Mouse (Mus musculus) embryonic facial prominence, embryonic 14.5 days (tissue): ENCODE results near the gene Hnrnpm. TPM values are rescaled to one million over a fixed set of nuclear protein-coding genes. Genes with fewer than 3 reads are reported as not detected.

Experiments used
- ATAC-seq: fragments of 200-750 bp; cut with Nextera tagmentation; 2 replicates; pipeline ENCODE4 v1.8.0; 2017; ENCODE audit warnings: low read depth, moderate number of reproducible peaks, moderate TSS enrichment
- DNase-seq: peaks from one replicate; pipeline ENCODE4 v3.0.0-alpha.2; 2015; ENCODE audit warnings: low spot score
- H3K27ac ChIP-seq: fragments of 300-500 bp; sonication (generic); replicated peaks from 2 replicates; pipeline ENCODE4 v1.5.1; 2014; ENCODE audit warnings: low read depth, mild to moderate bottlenecking, low read length, moderate library complexity
- H3K27me3 ChIP-seq: fragments of 300-500 bp; sonication (generic); replicated peaks from 2 replicates; pipeline ENCODE4 v1.6.1; 2014; ENCODE audit warnings: low read length; ENCODE audit not compliant: control insufficient read depth, insufficient read depth
- H3K36me3 ChIP-seq: fragments of 300-500 bp; sonication (generic); 2 replicates; pipeline ENCODE4 v1.6.1; 2014; ENCODE audit warnings: low read length, mixed read lengths; ENCODE audit not compliant: control insufficient read depth, insufficient read depth
- H3K4me1 ChIP-seq: fragments of 300-500 bp; sonication (generic); 2 replicates; pipeline ENCODE4 v1.6.1; 2014; ENCODE audit warnings: antibody characterized with exemption, low read length; ENCODE audit not compliant: control insufficient read depth, insufficient read depth
- H3K4me2 ChIP-seq: fragments of 300-500 bp; sonication (generic); 2 replicates; pipeline ENCODE4 v1.6.1; 2014; ENCODE audit warnings: low read depth, mild to moderate bottlenecking, low read length, moderate library complexity, mixed read lengths
- H3K4me3 ChIP-seq: fragments of 300-500 bp; sonication (generic); 2 replicates; pipeline ENCODE4 v1.5.1; 2014; ENCODE audit warnings: low read depth, mild to moderate bottlenecking, low read length
- H3K9ac ChIP-seq: fragments of 300-500 bp; sonication (generic); 2 replicates; pipeline ENCODE4 v1.6.1; 2014; ENCODE audit warnings: low read depth, mild to moderate bottlenecking, low read length, moderate library complexity, mixed read lengths
- H3K9me3 ChIP-seq: fragments of 300-500 bp; sonication (generic); 2 replicates; pipeline ENCODE4 v1.6.1; 2016; ENCODE audit warnings: low read length; ENCODE audit not compliant: control insufficient read depth
- WGBS: fragments of 180-500 bp; shearing (Covaris S2); extraction: QIAGEN DNeasy Blood & Tissue Kit; methylation state at CpG from one replicate; pipeline ENCODE4 v1.1.7; 2014; 5-methylcytosine and 5-hydroxymethylcytosine counted together
- polyA plus RNA-seq: library from polyadenylated mRNA; unstranded; fragments of >200 nt; fragmentation: Nextera tagmentation; extraction: Ambion mirVana; gene quantifications from 2 replicates; pipeline ENCODE4 v1.2.1, GENCODE M21; 2014

Gene Hnrnpm
- polyA plus RNA-seq, 1 experiment from 2014 or later, result 266 TPM

DNA sequence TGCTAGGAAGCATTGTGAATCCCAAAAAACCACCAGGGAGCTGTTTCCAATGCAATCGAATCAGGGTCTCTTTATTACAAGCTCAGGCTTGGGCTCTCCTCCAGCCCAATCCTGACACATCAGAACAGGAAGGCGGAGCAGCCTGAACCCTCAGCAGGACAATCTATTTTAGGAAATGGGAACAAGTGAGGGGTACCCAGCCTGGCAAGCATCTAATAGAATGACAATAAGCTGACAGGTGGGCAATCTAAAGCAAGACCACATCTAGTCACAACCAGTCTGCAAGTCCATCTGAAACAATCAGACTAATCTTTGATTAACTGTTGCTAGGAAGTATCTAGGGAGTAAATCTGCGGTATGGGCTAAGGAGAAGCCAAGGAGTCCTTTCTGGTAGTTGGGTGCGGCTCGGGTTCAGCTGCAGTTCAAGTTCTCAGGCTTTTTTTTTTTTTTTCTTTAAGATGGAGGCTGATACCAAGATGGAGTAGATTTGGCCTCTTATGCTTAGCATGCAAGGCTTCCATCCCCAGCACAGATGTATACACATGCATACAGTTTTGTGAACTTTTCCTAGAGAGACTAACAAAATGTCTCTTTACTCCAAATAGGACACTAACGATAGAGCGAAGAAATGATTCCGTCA, 86.7 kb downstream of the Hnrnpm start:
- H3K36me3 ChIP-seq, result no peaks in the 10 kb centered on the region
- no peak overlapping the region for H3K9ac ChIP-seq
- no peak for ATAC-seq
- no peak overlapping the region for H3K27ac ChIP-seq
- no peak overlapping the region for H3K4me2 ChIP-seq
- peaks cover 10% of the 10 kb centered on the region for H3K9me3 ChIP-seq
- WGBS, result 85% methylated on average over 8 of the region's 8 CpGs
- H3K4me1 ChIP-seq, result no peaks in the 10 kb centered on the region
- no peak overlapping the region for H3K4me3 ChIP-seq
- no peaks in the 10 kb centered on the region for H3K27me3 ChIP-seq
- no peak for DNase-seq

DNA sequence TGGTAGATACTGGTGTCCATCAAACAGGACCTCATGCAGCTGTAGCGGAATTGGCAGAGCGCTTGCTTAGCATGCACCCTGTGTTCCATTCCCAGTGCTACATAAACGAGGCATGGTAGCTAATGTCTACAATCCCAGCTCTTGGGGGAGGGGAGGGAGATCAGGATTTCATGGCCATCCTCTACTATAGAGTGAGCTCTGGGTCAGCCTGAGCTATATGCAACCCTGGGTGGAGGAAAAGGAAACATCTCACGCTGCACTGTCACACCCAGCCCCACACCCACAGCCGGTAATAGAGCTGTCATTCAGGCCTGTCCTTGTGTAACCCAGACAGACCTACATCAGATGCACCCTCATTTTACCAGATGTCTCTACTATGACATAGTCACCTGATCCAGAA, 88.2 kb downstream of the Hnrnpm start:
- Histone ChIP-seq H3K36me3 (no peaks in the 10 kb centered on the region), H3K4me3 (no peak overlapping the region), H3K4me2 (no peak overlapping the region), H3K4me1 (no peaks in the 10 kb centered on the region), H3K9ac (no peak overlapping the region), H3K27ac (no peak overlapping the region), H3K9me3 (peaks cover 10% of the 10 kb centered on the region), H3K27me3 (no peaks in the 10 kb centered on the region)
- ATAC-seq, result no peak
- WGBS, result 90% methylated on average over 5 of the region's 5 CpGs
- DNase-seq, result no peak

DNA sequence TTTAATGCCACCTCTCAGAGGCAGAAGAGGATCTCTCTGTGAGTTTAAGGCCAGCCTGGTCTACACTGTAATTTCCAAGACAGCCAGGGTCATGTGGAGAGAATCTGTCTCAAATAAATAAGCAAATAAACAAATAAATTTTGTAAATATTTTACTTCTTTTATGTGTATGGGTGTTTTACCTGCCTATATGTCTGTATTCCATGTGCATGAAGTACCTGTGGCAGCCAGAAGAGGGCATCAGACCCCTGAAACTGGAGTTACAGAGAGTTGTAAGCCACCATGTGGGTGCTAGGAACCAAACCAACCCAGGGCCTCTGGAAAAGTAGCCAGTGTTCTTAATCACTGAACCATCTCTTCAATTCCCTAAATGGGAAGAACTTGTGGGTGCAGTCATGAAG, 89.4 kb downstream of the Hnrnpm start:
- ATAC-seq (no peak), DNase-seq (no peak)
- H3K9ac ChIP-seq, result no peak overlapping the region

More for the DNA sequence above, 89.4 kb downstream of the Hnrnpm start:
- Histone ChIP-seq H3K4me2 (no peak overlapping the region), H3K27ac (no peak overlapping the region), H3K36me3 (no peaks in the 10 kb centered on the region), H3K27me3 (no peaks in the 10 kb centered on the region), H3K4me1 (no peaks in the 10 kb centered on the region), H3K4me3 (no peak overlapping the region), H3K9me3 (peaks cover 10% of the 10 kb centered on the region)

Other genes with a start within 250 kb of the Hnrnpm start
- gene Adamts10, start 162.7 kb downstream of the Hnrnpm start, polyA plus RNA-seq, result 64.3 and 77.0 TPM in 2 replicates
- gene Myo1f, start 131.2 kb downstream of the Hnrnpm start, polyA plus RNA-seq, result 4.1 and 5.8 TPM in 2 replicates
- 51.9 and 66.6 TPM in 2 replicates for gene Zfp414, start 57.8 kb downstream of the Hnrnpm start, polyA plus RNA-seq
- 1.1 TPM in 2 replicates for gene Pram1, start 48.8 kb downstream of the Hnrnpm start, polyA plus RNA-seq
- 62.2 and 63.9 TPM in 2 replicates for gene March2, start 31.8 kb upstream of the Hnrnpm start, polyA plus RNA-seq
- 156 and 181 TPM in 2 replicates for gene Rab11b, start 73.7 kb upstream of the Hnrnpm start, polyA plus RNA-seq
- gene Angptl4, start 95.0 kb upstream of the Hnrnpm start, polyA plus RNA-seq, result 35.7 and 52.1 TPM in 2 replicates
- gene Kank3, start 123.7 kb upstream of the Hnrnpm start, polyA plus RNA-seq, result 38.7 and 39.4 TPM in 2 replicates
- gene Rps28, start 137.7 kb upstream of the Hnrnpm start, polyA plus RNA-seq, result 1,198 and 1,307 TPM in 2 replicates
- 479 and 488 TPM in 2 replicates for gene Ndufa7, start 137.7 kb upstream of the Hnrnpm start, polyA plus RNA-seq
- gene Cd320, start 156.2 kb upstream of the Hnrnpm start, polyA plus RNA-seq, result 60.5 and 62.3 TPM in 2 replicates
- gene Gm7029, start 187.0 kb upstream of the Hnrnpm start, polyA plus RNA-seq, result not detected in 2 replicates
- 5.9 and 7.0 TPM in 2 replicates for gene Kifc1, start 203.8 kb upstream of the Hnrnpm start, polyA plus RNA-seq
- not detected in 2 replicates for gene Platr17, start 218.3 kb upstream of the Hnrnpm start, polyA plus RNA-seq
- gene Daxx, start 222.6 kb upstream of the Hnrnpm start, polyA plus RNA-seq, result 34.8 and 38.2 TPM in 2 replicates
- gene Tapbp, start 229.0 kb upstream of the Hnrnpm start, polyA plus RNA-seq, result 31.9 and 32.0 TPM in 2 replicates
- 8.9 and 11.6 TPM in 2 replicates for gene Zbtb22, start 229.0 kb upstream of the Hnrnpm start, polyA plus RNA-seq
- gene Rgl2, start 242.7 kb upstream of the Hnrnpm start, polyA plus RNA-seq, result 34.5 and 43.4 TPM in 2 replicates